Mouse (Mus musculus) gastrocnemius, postnatal 4 days (tissue): ENCODE measurements around the gene Ercc4. TPM values are rescaled to one million over a fixed set of nuclear protein-coding genes. Genes with fewer than 3 reads are reported as not detected.

Source experiments
- DNase-seq, 2 experiments: peaks; one replicate each; pipeline ENCODE4 v3.0.0; 2021 to 2022; ENCODE audit warnings: low spot score in 2 of 2, mixed read lengths in 2 of 2
- total RNA-seq, 2 experiments: library from RNA; stranded (reverse); gene quantifications; 2 replicates each; pipeline ENCODE4 v1.2.3; 2021

Ercc4 gene
- total RNA-seq, 2 experiments from 2014 or later: 11.0 to 12.8 TPM

GRCm38 (mm10) chr16:13146231-13146630, 36.7 kb downstream of the Ercc4 start:
- DNase-seq: no peak

GRCm38 (mm10) chr16:13147810-13148555, 38.5 kb downstream of the Ercc4 start:
- DNase-seq: no peak

GRCm38 (mm10) chr16:13149950-13150349, 40.5 kb downstream of the Ercc4 start:
- no peak for DNase-seq

GRCm38 (mm10) chr16:13150790-13151189, 41.3 kb downstream of the Ercc4 start:
- no peak for DNase-seq

GRCm38 (mm10) chr16:13152475-13152874, 43.0 kb downstream of the Ercc4 start:
- no peak for DNase-seq

- DNase-seq: no peak
Observed at GRCm38 (mm10) chr16:13153215-13153614, 43.7 kb downstream of the Ercc4 start.

- DNase-seq: no peak
Observed at GRCm38 (mm10) chr16:13154352-13154751, 44.9 kb downstream of the Ercc4 start.

GRCm38 (mm10) chr16:13157314-13157713, 47.8 kb downstream of the Ercc4 start:
- DNase-seq: no peak

GRCm38 (mm10) chr16:13158153-13158670, 48.7 kb downstream of the Ercc4 start:
- DNase-seq: no peak

GRCm38 (mm10) chr16:13158906-13159889, 49.7 kb downstream of the Ercc4 start:
- DNase-seq: no peak

- DNase-seq: peak; percentile 80 to 87
Observed at GRCm38 (mm10) chr16:13159927-13160644, 50.6 kb downstream of the Ercc4 start.

GRCm38 (mm10) chr16:13161516-13161915, 52.0 kb downstream of the Ercc4 start:
- no peak for DNase-seq

GRCm38 (mm10) chr16:13167731-13168130, 58.2 kb downstream of the Ercc4 start:
- DNase-seq: no peak

- no peak for DNase-seq
Observed at GRCm38 (mm10) chr16:13173055-13173742, 63.7 kb downstream of the Ercc4 start.

GRCm38 (mm10) chr16:13182526-13182925, 73.0 kb downstream of the Ercc4 start:
- no peak for DNase-seq

GRCm38 (mm10) chr16:13183182-13183742, 73.8 kb downstream of the Ercc4 start:
- DNase-seq: no peak

GRCm38 (mm10) chr16:13184381-13184780, 74.9 kb downstream of the Ercc4 start:
- DNase-seq: no peak

GRCm38 (mm10) chr16:13189430-13190107, 80.1 kb downstream of the Ercc4 start:
- no peak for DNase-seq

- DNase-seq: no peak
Observed at GRCm38 (mm10) chr16:13190471-13190870, 81.0 kb downstream of the Ercc4 start.

GRCm38 (mm10) chr16:13191166-13191565, 81.7 kb downstream of the Ercc4 start:
- no peak for DNase-seq
